In genomic region chr11:78116146-78116410, GRCm38 (mm10) we compare ENCODE assay signal across 8 mouse cellular contexts. TPM values are rescaled to one million over a fixed set of nuclear protein-coding genes. Genes with fewer than 3 reads are reported as not detected.
DNase-seq lines count a peak whose midpoint lies in the region; ATAC-seq and TF ChIP-seq lines count a peak whose summit lies in the region.

No protein-coding gene starts in this region.

- no peaks in the 10 kb centered on the region for H3K36me3 ChIP-seq in kidney, postnatal 0 days (ENCODE audit: insufficient read depth, low read length)
- H3K36me3 ChIP-seq in embryonic facial prominence, embryonic 13.5 days = peaks cover 3% of the 10 kb centered on the region; the same call in 1 of the 2 replicates
- no peaks in the 10 kb centered on the region for H3K36me3 ChIP-seq in intestine, postnatal 0 days (ENCODE audit: control insufficient read depth, insufficient read depth)
- H3K36me3 ChIP-seq in neural tube, embryonic 14.5 days (ENCODE audit: control insufficient read depth, insufficient read depth, low read length) = no peaks in the 10 kb centered on the region

- peak overlapping the region; percentile 70 for H3K4me3 ChIP-seq in kidney, postnatal 0 days (replicated peaks; ENCODE audit: low read depth, low read length)
- H3K4me3 ChIP-seq in embryonic facial prominence, embryonic 13.5 days = peak overlapping the region; percentile 83
- H3K4me3 ChIP-seq in intestine, postnatal 0 days (ENCODE audit: low read depth, low read length) = peak overlapping the region; percentile 59
- peak overlapping the region; percentile 55 for H3K4me3 ChIP-seq in neural tube, embryonic 14.5 days (ENCODE audit: low read depth, low read length)

- ATAC-seq in kidney, postnatal 0 days (replicated peaks; ENCODE audit: low FRiP score, low read depth) = no peak
- ATAC-seq in embryonic facial prominence, embryonic 13.5 days (ENCODE audit: insufficient number of reproducible peaks, insufficient read depth, low FRiP score, low TSS enrichment, low read depth) = no peak
- no peak for ATAC-seq in intestine, postnatal 0 days
- no peak for ATAC-seq in neural tube, embryonic 14.5 days (ENCODE audit: low read depth)
- ATAC-seq in inflammation-experienced regulatory T-cells, adult 6 months = no peak

- peak overlapping the region; percentile 81 for H3K4me2 ChIP-seq in kidney, postnatal 0 days (ENCODE audit: low read length)
- peak overlapping the region; percentile 71 for H3K4me2 ChIP-seq in embryonic facial prominence, embryonic 13.5 days
- peak overlapping the region; percentile 82 for H3K4me2 ChIP-seq in intestine, postnatal 0 days (replicated peaks; ENCODE audit: low read depth)
- peak overlapping the region; percentile 48 for H3K4me2 ChIP-seq in neural tube, embryonic 14.5 days (ENCODE audit: low read depth, low read length)

- peak overlapping the region; percentile 81 for H3K27ac ChIP-seq in kidney, postnatal 0 days
- H3K27ac ChIP-seq in embryonic facial prominence, embryonic 13.5 days = peak overlapping the region; percentile 89
- H3K27ac ChIP-seq in intestine, postnatal 0 days (ENCODE audit: low read depth, low read length) = no peak overlapping the region
- peak overlapping the region; percentile 94; the same call in 1 of the 2 replicates for H3K27ac ChIP-seq in neural tube, embryonic 14.5 days (ENCODE audit: low read depth, low read length)

- peak overlapping the region; percentile 69 for H3K9ac ChIP-seq in kidney, postnatal 0 days (ENCODE audit: low read depth, low read length)
- peak overlapping the region; percentile 86 for H3K9ac ChIP-seq in embryonic facial prominence, embryonic 13.5 days
- H3K9ac ChIP-seq in intestine, postnatal 0 days (ENCODE audit: low read depth, low read length) = peak overlapping the region; percentile 41; the same call in 1 of the 2 replicates
- peak overlapping the region; percentile 80 for H3K9ac ChIP-seq in neural tube, embryonic 14.5 days (replicated peaks; ENCODE audit: low read depth, low read length)

- H3K9me3 ChIP-seq in kidney, postnatal 0 days (replicated peaks; ENCODE audit: low read length) = no peaks in the 10 kb centered on the region
- no peaks in the 10 kb centered on the region for H3K9me3 ChIP-seq in embryonic facial prominence, embryonic 13.5 days
- H3K9me3 ChIP-seq in intestine, postnatal 0 days (ENCODE audit: control insufficient read depth) = no peaks in the 10 kb centered on the region
- no peaks in the 10 kb centered on the region for H3K9me3 ChIP-seq in neural tube, embryonic 14.5 days (ENCODE audit: control insufficient read depth, low read length)

- H3K4me1 ChIP-seq in kidney, postnatal 0 days (replicated peaks; ENCODE audit: insufficient read depth, low read length) = peaks cover 9% of the 10 kb centered on the region; the same call in 1 of the 2 replicates
- peaks cover 31% of the 10 kb centered on the region for H3K4me1 ChIP-seq in embryonic facial prominence, embryonic 13.5 days
- 0 out of 2 replicates have a peak, but pooled peaks cover 3% of the 10 kb centered on the region for H3K4me1 ChIP-seq in intestine, postnatal 0 days (replicated peaks; ENCODE audit: control insufficient read depth, insufficient read depth, low read length)
- H3K4me1 ChIP-seq in neural tube, embryonic 14.5 days (ENCODE audit: control insufficient read depth, insufficient read depth, low read length) = peaks cover 39% of the 10 kb centered on the region

- DNase-seq in kidney, postnatal 0 days (ENCODE audit: low spot score) = no peak
- no peak for DNase-seq in kidney, postnatal 14 days
- no peak for DNase-seq in left cerebral cortex, adult 9 months (ENCODE audit: low spot score in 2 of 2)
- DNase-seq in layer of hippocampus, adult 8-10 months (ENCODE audit: low spot score in 2 of 2) = no peak

- WGBS in kidney, postnatal 0 days = 16% methylated on average over 5 of the region's 5 CpGs
- 2% methylated on average over 5 of the region's 5 CpGs for WGBS in embryonic facial prominence, embryonic 13.5 days
- WGBS in intestine, postnatal 0 days = 11% methylated on average over 5 of the region's 5 CpGs
- 3% methylated on average over 5 of the region's 5 CpGs for WGBS in neural tube, embryonic 14.5 days

- H3K27me3 ChIP-seq in kidney, postnatal 0 days (ENCODE audit: insufficient read depth, low read length) = no peaks in the 10 kb centered on the region
- H3K27me3 ChIP-seq in embryonic facial prominence, embryonic 13.5 days = no peaks in the 10 kb centered on the region
- H3K27me3 ChIP-seq in intestine, postnatal 0 days (replicated peaks; ENCODE audit: control insufficient read depth, insufficient read depth, low read length) = no peaks in the 10 kb centered on the region
- no peaks in the 10 kb centered on the region for H3K27me3 ChIP-seq in neural tube, embryonic 14.5 days (ENCODE audit: control insufficient read depth, insufficient read depth, low read length)

- no peak for TF ChIP-seq CTCF in kidney, postnatal 0 days (IDR thresholded peaks at IDR 0.05; ENCODE audit: low read depth)
- TF ChIP-seq CTCF in intestine, postnatal 0 days (IDR thresholded peaks at IDR 0.05; ENCODE audit: low read depth) = no peak

RNA-seq across cellular contexts. Expression of gene Fam222b, which starts 21.6 kb away (rescaled TPM):
- polyA plus RNA-seq in kidney, postnatal 0 days (2015; fragmentation: Nextera tagmentation; extraction: Ambion mirVana) = 13.3 and 13.8 TPM in 2 replicates
- 14.1 and 16.9 TPM in 2 replicates for polyA plus RNA-seq in embryonic facial prominence, embryonic 13.5 days (2015; fragmentation: Nextera tagmentation; extraction: Ambion mirVana)
- 10.6 and 11.5 TPM in 2 replicates for polyA plus RNA-seq in intestine, postnatal 0 days (2015; fragmentation: Nextera tagmentation; extraction: Ambion mirVana)
- polyA plus RNA-seq in neural tube, embryonic 14.5 days (2014; fragmentation: Nextera tagmentation; extraction: Ambion mirVana) = 29.3 and 35.6 TPM in 2 replicates
- polyA plus RNA-seq in inflammation-experienced regulatory T-cells, adult 6 months (2017; shearing (Covaris generic)) = 10 to 100 TPM; 10.9 to 20.0 (median 12.1) TPM
- 10 to 100 TPM; 27.4 to 30.0 (median 28.1) TPM for total RNA-seq in layer of hippocampus, adult 8-10 months (2022)

RNA-seq across cellular contexts. Expression of gene Eral1, which starts 35.9 kb away (rescaled TPM):
- 25.0 and 26.9 TPM in 2 replicates for polyA plus RNA-seq in kidney, postnatal 0 days (2015; fragmentation: Nextera tagmentation; extraction: Ambion mirVana)
- 34.8 and 39.0 TPM in 2 replicates for polyA plus RNA-seq in embryonic facial prominence, embryonic 13.5 days (2015; fragmentation: Nextera tagmentation; extraction: Ambion mirVana)
- 12.2 and 13.0 TPM in 2 replicates for polyA plus RNA-seq in intestine, postnatal 0 days (2015; fragmentation: Nextera tagmentation; extraction: Ambion mirVana)
- polyA plus RNA-seq in neural tube, embryonic 14.5 days (2014; fragmentation: Nextera tagmentation; extraction: Ambion mirVana) = 30.4 and 33.6 TPM in 2 replicates
- 10 to 100 TPM; 29.4 to 45.2 (median 41.1) TPM for polyA plus RNA-seq in inflammation-experienced regulatory T-cells, adult 6 months (2017; shearing (Covaris generic))
- total RNA-seq in layer of hippocampus, adult 8-10 months (2022) = 10 to 100 TPM; 15.8 to 21.7 (median 21.2) TPM

RNA-seq across cellular contexts. Expression of gene Traf4, which starts 49.3 kb away (rescaled TPM):
- 79.2 and 79.6 TPM in 2 replicates for polyA plus RNA-seq in kidney, postnatal 0 days (2015; fragmentation: Nextera tagmentation; extraction: Ambion mirVana)
- polyA plus RNA-seq in embryonic facial prominence, embryonic 13.5 days (2015; fragmentation: Nextera tagmentation; extraction: Ambion mirVana) = 91.5 and 103 TPM in 2 replicates
- polyA plus RNA-seq in intestine, postnatal 0 days (2015; fragmentation: Nextera tagmentation; extraction: Ambion mirVana) = 30.8 and 30.9 TPM in 2 replicates
- 56.5 and 77.9 TPM in 2 replicates for polyA plus RNA-seq in neural tube, embryonic 14.5 days (2014; fragmentation: Nextera tagmentation; extraction: Ambion mirVana)
- polyA plus RNA-seq in inflammation-experienced regulatory T-cells, adult 6 months (2017; shearing (Covaris generic)) = 1 to 10 TPM; 3.5 to 6.8 (median 3.6) TPM
- 10 to 100 TPM in 3 of 4 experiments, 1 to 10 TPM in 1; 9.2 to 11.1 (median 10.4) TPM for total RNA-seq in layer of hippocampus, adult 8-10 months (2022)
